Mouse (Mus musculus) forebrain, embryonic 16.5 days (tissue): ENCODE results near the gene Cnksr2. TPM values are rescaled to one million over a fixed set of nuclear protein-coding genes. Genes with fewer than 3 reads are reported as not detected.

Experiments
- ATAC-seq: fragments of 200-750 bp; cut with Nextera tagmentation; 2 replicates; pipeline ENCODE4 v1.8.0; 2017; ENCODE audit warnings: mild to moderate bottlenecking, moderate library complexity
- H3K27ac ChIP-seq: fragments of 300-500 bp; sonication (generic); 2 replicates; pipeline ENCODE4 v1.5.1; 2014; ENCODE audit warnings: low read length, control low read depth
- H3K27me3 ChIP-seq: fragments of 300-500 bp; sonication (generic); replicated peaks from 2 replicates; pipeline ENCODE4 v1.6.1; 2014; ENCODE audit warnings: low read length; ENCODE audit not compliant: control insufficient read depth, insufficient read depth
- H3K36me3 ChIP-seq: fragments of 300-500 bp; sonication (generic); 2 replicates; pipeline ENCODE4 v1.6.1; 2014; ENCODE audit not compliant: control insufficient read depth, insufficient read depth
- H3K4me1 ChIP-seq: fragments of 300-500 bp; sonication (generic); replicated peaks from 2 replicates; pipeline ENCODE4 v1.6.1; 2014; ENCODE audit warnings: low read length; ENCODE audit not compliant: control insufficient read depth, insufficient read depth
- H3K4me2 ChIP-seq: fragments of 300-500 bp; sonication (generic); 2 replicates; pipeline ENCODE4 v1.6.1; 2014; ENCODE audit warnings: mild to moderate bottlenecking, low read length, control low read depth
- H3K4me3 ChIP-seq: fragments of 300-500 bp; sonication (generic); replicated peaks from 2 replicates; pipeline ENCODE4 v1.5.1; 2014; ENCODE audit warnings: mild to moderate bottlenecking, low read length, control low read depth
- H3K9ac ChIP-seq: fragments of 300-500 bp; sonication (generic); replicated peaks from 2 replicates; pipeline ENCODE4 v1.6.1; 2014; ENCODE audit warnings: low read depth, low read length, control low read depth
- H3K9me3 ChIP-seq: fragments of 300-500 bp; sonication (generic); 2 replicates; pipeline ENCODE4 v1.6.1; 2016; ENCODE audit warnings: low read length; ENCODE audit not compliant: control insufficient read depth
- WGBS: fragments of 180-500 bp; shearing (Covaris S2); extraction: QIAGEN DNeasy Blood & Tissue Kit; methylation state at CpG from one replicate; pipeline ENCODE4 v1.1.7; 2014; 5-methylcytosine and 5-hydroxymethylcytosine counted together
- polyA plus RNA-seq: library from polyadenylated mRNA; unstranded; fragments of >200 nt; fragmentation: Nextera tagmentation; extraction: Ambion mirVana; gene quantifications from 2 replicates; pipeline ENCODE4 v1.2.1, GENCODE M21; 2015

The Cnksr2 gene
- polyA plus RNA-seq = 13.1 and 14.0 TPM in 2 replicates

GRCm38 (mm10) chrX:158043057-158043843, at the start of gene Cnksr2:
Gene Cnksr2 (minus strand): TSS chrX:158043294.
- H3K9me3 ChIP-seq = no peaks in the 10 kb centered on the region
- H3K27ac ChIP-seq = peak within 1 kb of the TSS; percentile 76
- H3K36me3 ChIP-seq = no peaks in the 10 kb centered on the region
- H3K4me1 ChIP-seq = no peaks in the 10 kb centered on the region
- H3K9ac ChIP-seq = peak within 1 kb of the TSS; percentile 80
- H3K4me2 ChIP-seq = peak within 1 kb of the TSS; percentile 49
- 21% methylated on average over 62 of the region's 99 CpGs for WGBS
- ATAC-seq = peak; percentile 83
- H3K4me3 ChIP-seq = peak within 1 kb of the TSS; percentile 70
- no peaks in the 10 kb centered on the region for H3K27me3 ChIP-seq

- H3K36me3 ChIP-seq = no peaks in the 10 kb centered on the region
- peak overlapping the region; percentile 49 for H3K4me2 ChIP-seq
- peak overlapping the region; percentile 80 for H3K9ac ChIP-seq
- no peaks in the 10 kb centered on the region for H3K4me1 ChIP-seq
- peak overlapping the region; percentile 70 for H3K4me3 ChIP-seq
- 24% methylated on average over 13 of the region's 13 CpGs for WGBS
- ATAC-seq = no peak
- H3K9me3 ChIP-seq = no peaks in the 10 kb centered on the region
- H3K27me3 ChIP-seq = no peaks in the 10 kb centered on the region
- peak overlapping the region; percentile 47 for H3K27ac ChIP-seq
Observed at GRCm38 (mm10) chrX:158043844-158044140, 698 bp upstream of the Cnksr2 start.

DNA sequence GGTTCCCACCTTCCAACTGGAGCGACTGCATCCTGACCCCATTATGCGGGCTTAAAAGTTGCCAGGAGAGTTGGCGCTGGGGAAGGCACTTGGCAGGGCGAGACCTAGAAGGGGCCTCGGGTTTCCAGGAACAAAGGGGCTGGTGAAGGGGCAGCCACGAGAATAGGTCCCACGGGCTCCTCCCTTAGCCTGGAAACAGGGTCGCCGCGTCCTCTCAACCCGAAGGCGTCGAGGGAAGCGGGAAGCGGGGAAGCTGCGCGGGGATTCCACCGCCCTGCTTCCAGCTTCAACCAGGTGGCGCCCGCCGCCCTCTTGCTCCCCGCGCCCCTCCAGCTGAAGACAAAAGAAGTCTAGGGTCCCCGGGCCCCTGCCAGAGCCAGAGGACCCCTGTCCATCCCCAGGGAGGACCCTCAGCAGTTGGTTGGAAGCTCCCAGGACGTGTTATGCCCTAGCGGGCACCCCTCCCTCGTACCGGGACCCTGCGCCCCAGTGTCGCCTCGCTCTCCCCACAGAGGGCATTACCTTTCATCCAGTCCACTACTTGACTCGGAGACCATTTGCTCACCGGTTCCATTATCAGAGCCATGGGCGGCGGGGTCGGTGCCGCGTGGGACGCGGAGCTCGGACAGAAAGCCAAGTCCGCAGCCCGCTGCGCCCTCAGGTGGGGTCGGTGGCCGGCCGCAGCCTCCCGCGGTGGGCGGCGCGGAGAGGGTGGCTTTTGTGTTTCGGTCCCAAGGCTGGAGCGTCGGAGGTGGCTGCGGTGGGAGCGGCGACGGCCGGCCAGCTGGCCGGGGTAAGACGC, 638 bp downstream of the Cnksr2 start:
- no peaks in the 10 kb centered on the region for H3K36me3 ChIP-seq
- H3K4me2 ChIP-seq = peak overlapping the region; percentile 49
- peak overlapping the region; percentile 76 for H3K27ac ChIP-seq
- H3K9ac ChIP-seq = peak overlapping the region; percentile 80
- H3K4me3 ChIP-seq = peak overlapping the region; percentile 70
- 20% methylated on average over 55 of the region's 62 CpGs for WGBS
- H3K9me3 ChIP-seq = no peaks in the 10 kb centered on the region
- ATAC-seq = peak; percentile 52
- no peaks in the 10 kb centered on the region for H3K27me3 ChIP-seq
- no peaks in the 10 kb centered on the region for H3K4me1 ChIP-seq

DNA sequence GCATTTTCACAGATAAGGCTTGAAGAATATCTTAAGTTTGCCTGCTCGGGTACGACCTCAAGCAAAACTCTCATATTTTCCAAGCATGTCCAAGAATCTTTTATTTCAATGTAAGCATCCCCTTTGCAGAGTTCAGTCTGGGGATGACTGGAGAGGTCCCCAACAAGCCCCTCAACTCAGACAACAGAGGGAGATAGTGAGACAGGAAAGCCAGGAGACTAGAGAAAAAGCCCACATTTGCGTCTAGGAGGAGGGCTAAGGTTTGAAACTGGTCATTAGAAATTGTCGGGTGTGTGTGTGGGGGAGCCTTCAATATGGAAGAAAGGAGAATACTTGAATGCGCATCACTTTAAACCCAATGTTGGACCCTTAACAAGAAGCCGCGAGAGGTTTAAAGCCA, 1.4 kb downstream of the Cnksr2 start:
- 18% methylated on average over 7 of the region's 7 CpGs for WGBS
- Histone ChIP-seq H3K4me1 (no peaks in the 10 kb centered on the region), H3K27ac (peak overlapping the region; percentile 76), H3K9me3 (no peaks in the 10 kb centered on the region), H3K4me2 (peak overlapping the region; percentile 49), H3K9ac (peak overlapping the region; percentile 80), H3K27me3 (no peaks in the 10 kb centered on the region), H3K4me3 (peak overlapping the region; percentile 70), H3K36me3 (no peaks in the 10 kb centered on the region)
- ATAC-seq = peak; percentile 43

GRCm38 (mm10) chrX:157951698-157952097, 91.4 kb downstream of the Cnksr2 start:
- no peak for ATAC-seq
- no peaks in the 10 kb centered on the region for H3K4me1 ChIP-seq

GRCm38 (mm10) chrX:157949256-157949655, 93.8 kb downstream of the Cnksr2 start:
- Histone ChIP-seq H3K4me3 (no peak overlapping the region), H3K27ac (no peak overlapping the region), H3K36me3 (no peaks in the 10 kb centered on the region), H3K4me1 (no peaks in the 10 kb centered on the region), H3K9ac (no peak overlapping the region), H3K4me2 (no peak overlapping the region), H3K27me3 (no peaks in the 10 kb centered on the region), H3K9me3 (no peaks in the 10 kb centered on the region)
- 74% methylated on average over 1 of the region's 1 CpGs for WGBS
- ATAC-seq = no peak

More at GRCm38 (mm10) chrX:157951698-157952097, 91.4 kb downstream of the Cnksr2 start:
- Histone ChIP-seq H3K27ac (no peak overlapping the region), H3K27me3 (no peaks in the 10 kb centered on the region), H3K9ac (no peak overlapping the region), H3K36me3 (no peaks in the 10 kb centered on the region), H3K4me3 (no peak overlapping the region), H3K4me2 (no peak overlapping the region), H3K9me3 (no peaks in the 10 kb centered on the region)

- no peak overlapping the region for H3K4me3 ChIP-seq
- no peak overlapping the region for H3K9ac ChIP-seq
- no peaks in the 10 kb centered on the region for H3K36me3 ChIP-seq
- no peak for ATAC-seq
- no peaks in the 10 kb centered on the region for H3K4me1 ChIP-seq
- H3K9me3 ChIP-seq = no peaks in the 10 kb centered on the region
- H3K27me3 ChIP-seq = no peaks in the 10 kb centered on the region
- no peak overlapping the region for H3K27ac ChIP-seq
- H3K4me2 ChIP-seq = no peak overlapping the region
- 64% methylated on average over 5 of the region's 5 CpGs for WGBS
Observed at GRCm38 (mm10) chrX:157945121-157945520, 98.0 kb downstream of the Cnksr2 start.

- Histone ChIP-seq H3K4me2 (no peak overlapping the region), H3K27me3 (no peaks in the 10 kb centered on the region), H3K4me3 (no peak overlapping the region), H3K4me1 (no peaks in the 10 kb centered on the region), H3K9ac (no peak overlapping the region), H3K36me3 (no peaks in the 10 kb centered on the region), H3K27ac (no peak overlapping the region), H3K9me3 (no peaks in the 10 kb centered on the region)
- ATAC-seq = no peak
- WGBS = 88% methylated on average over 1 of the region's 1 CpGs
Observed at GRCm38 (mm10) chrX:157936611-157937010, 106.5 kb downstream of the Cnksr2 start.

- WGBS = 65% methylated on average over 3 of the region's 3 CpGs
- Histone ChIP-seq H3K36me3 (no peaks in the 10 kb centered on the region), H3K9me3 (no peaks in the 10 kb centered on the region), H3K27ac (no peak overlapping the region), H3K9ac (no peak overlapping the region), H3K4me3 (no peak overlapping the region), H3K27me3 (no peaks in the 10 kb centered on the region), H3K4me1 (no peaks in the 10 kb centered on the region), H3K4me2 (no peak overlapping the region)
- no peak for ATAC-seq
Observed at GRCm38 (mm10) chrX:157920093-157920492, 123.0 kb downstream of the Cnksr2 start.
